Mouse (Mus musculus): ENCODE measurements around the gene Rnf26.

Rnf26 gene

GRCm38 (mm10) chr9:44045884-44046272 is 67.4 kb downstream of the Rnf26 start:
- peak; percentile 29 for DNase-seq (ENCODE audit: low read depth)
